Mouse (Mus musculus): ENCODE measurements around the gene Rabgap1l.

The Rabgap1l gene

GRCm38 (mm10) chr1:160194529-160195336, 598.3 kb downstream of the Rabgap1l start, which contains the start of gene Mrps14:
Gene Mrps14 (plus strand): TSS chr1:160195215.
- peak; percentile 99 for DNase-seq (ENCODE audit: low read depth, low spot score)

GRCm38 (mm10) chr1:160184506-160184905, 608.5 kb downstream of the Rabgap1l start:
- DNase-seq (ENCODE audit: low read depth, low spot score): peak; percentile 58

DNA sequence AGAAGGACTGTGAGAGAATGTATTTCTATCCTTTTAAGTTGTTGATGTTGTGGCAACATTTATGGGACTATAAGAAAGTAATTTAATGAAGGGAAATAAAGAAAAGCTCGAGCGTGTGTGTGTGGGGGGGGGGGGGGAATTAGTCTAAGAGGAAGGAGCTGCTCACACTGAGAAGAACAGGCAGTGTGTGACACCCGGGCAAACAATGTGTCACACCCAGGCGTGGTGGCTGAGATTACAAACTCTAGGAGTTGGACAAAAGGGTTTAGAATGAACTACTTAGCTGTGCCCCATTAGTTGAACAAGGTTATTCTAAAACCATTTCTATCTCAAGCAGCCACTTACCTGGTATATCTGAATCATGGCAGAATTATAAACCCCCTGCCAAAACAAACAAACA, 611.8 kb downstream of the Rabgap1l start:
- no peak for DNase-seq (ENCODE audit: low read depth, low spot score)

DNA sequence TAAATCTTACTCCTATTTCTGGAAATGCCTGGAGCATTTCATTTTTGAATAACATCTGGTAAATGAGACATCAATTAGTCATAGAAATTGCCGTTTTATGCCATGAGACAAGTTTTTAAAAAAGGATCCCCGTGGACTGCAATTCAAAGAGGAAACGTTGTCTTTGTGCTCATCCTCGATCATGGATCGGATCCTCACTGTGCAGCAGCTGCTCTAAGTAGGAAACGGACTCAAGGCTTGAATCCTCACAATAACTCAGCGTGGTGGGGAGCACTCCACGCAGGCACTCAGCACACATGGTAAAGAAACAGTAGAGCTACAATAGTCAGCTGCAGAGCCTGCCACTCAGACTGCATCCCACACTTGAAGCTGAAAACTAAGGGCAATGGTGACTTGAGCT, 616.1 kb downstream of the Rabgap1l start:
- DNase-seq (ENCODE audit: low read depth, low spot score): no peak
